Mouse (Mus musculus): ENCODE data around the gene Ube2h. TPM values are rescaled to one million over a fixed set of nuclear protein-coding genes. Genes with fewer than 3 reads are reported as not detected.

Ube2h gene
- polyA plus RNA-seq, 1 experiment, result 28.7 TPM

GRCm38 (mm10) chr6:30267486-30267885 lies 36.9 kb downstream of the Ube2h start:
- no peak for TF ChIP-seq GATA1 (IDR thresholded peaks at IDR 0.05; ENCODE audit: low read length)
- no peak for TF ChIP-seq TAL1 (IDR thresholded peaks at IDR 0.05; ENCODE audit: low read length)
- no peak overlapping the region for H3K4me3 ChIP-seq (replicated peaks)
- peaks cover 1% of the 10 kb centered on the region for H3K4me1 ChIP-seq (ENCODE audit: control insufficient read depth)
- no peaks in the 10 kb centered on the region for H3K27me3 ChIP-seq (ENCODE audit: control insufficient read depth)
- H3K9me3 ChIP-seq (ENCODE audit: control insufficient read depth, low read length), result no peaks in the 10 kb centered on the region
- H3K36me3 ChIP-seq (ENCODE audit: control insufficient read depth), result peaks cover 97% of the 10 kb centered on the region

- TF ChIP-seq GATA1 (IDR thresholded peaks at IDR 0.05; ENCODE audit: low read length) (no peak), TAL1 (IDR thresholded peaks at IDR 0.05; ENCODE audit: low read length) (no peak)
- no peaks in the 10 kb centered on the region for H3K27me3 ChIP-seq (ENCODE audit: control insufficient read depth)
- peaks cover 97% of the 10 kb centered on the region for H3K36me3 ChIP-seq (ENCODE audit: control insufficient read depth)
- no peaks in the 10 kb centered on the region for H3K9me3 ChIP-seq (ENCODE audit: control insufficient read depth, low read length)
- no peaks in the 10 kb centered on the region; the same call in 1 of the 2 replicates for H3K4me1 ChIP-seq (ENCODE audit: control insufficient read depth)
- H3K4me3 ChIP-seq (replicated peaks), result no peak overlapping the region
Observed at GRCm38 (mm10) chr6:30265402-30265801, 38.9 kb downstream of the Ube2h start.

- H3K4me1 ChIP-seq (ENCODE audit: control insufficient read depth), result no peaks in the 10 kb centered on the region; the same call in 1 of the 2 replicates
Observed at GRCm38 (mm10) chr6:30263053-30263452, 41.3 kb downstream of the Ube2h start.

GRCm38 (mm10) chr6:30259271-30259670 lies 45.1 kb downstream of the Ube2h start:
- Histone ChIP-seq H3K36me3 (ENCODE audit: control insufficient read depth) (peaks cover 90% of the 10 kb centered on the region), H3K27me3 (ENCODE audit: control insufficient read depth) (no peaks in the 10 kb centered on the region), H3K4me1 (ENCODE audit: control insufficient read depth) (no peaks in the 10 kb centered on the region; the same call in 1 of the 2 replicates), H3K9me3 (ENCODE audit: control insufficient read depth, low read length) (no peaks in the 10 kb centered on the region), H3K4me3 (replicated peaks) (no peak overlapping the region)
- TF ChIP-seq TAL1 (IDR thresholded peaks at IDR 0.05; ENCODE audit: low read length) (no peak), GATA1 (IDR thresholded peaks at IDR 0.05; ENCODE audit: low read length) (no peak)

More at GRCm38 (mm10) chr6:30263053-30263452, 41.3 kb downstream of the Ube2h start:
- Histone ChIP-seq H3K36me3 (ENCODE audit: control insufficient read depth) (peaks cover 97% of the 10 kb centered on the region), H3K27me3 (ENCODE audit: control insufficient read depth) (no peaks in the 10 kb centered on the region), H3K9me3 (ENCODE audit: control insufficient read depth, low read length) (no peaks in the 10 kb centered on the region), H3K4me3 (replicated peaks) (no peak overlapping the region)
- TF ChIP-seq TAL1 (IDR thresholded peaks at IDR 0.05; ENCODE audit: low read length) (no peak), GATA1 (IDR thresholded peaks at IDR 0.05; ENCODE audit: low read length) (no peak)

GRCm38 (mm10) chr6:30257962-30258361 lies 46.4 kb downstream of the Ube2h start:
- no peaks in the 10 kb centered on the region for H3K27me3 ChIP-seq (ENCODE audit: control insufficient read depth)
- TF ChIP-seq TAL1 (IDR thresholded peaks at IDR 0.05; ENCODE audit: low read length), result no peak
- no peak for TF ChIP-seq GATA1 (IDR thresholded peaks at IDR 0.05; ENCODE audit: low read length)
- H3K4me1 ChIP-seq (ENCODE audit: control insufficient read depth), result no peaks in the 10 kb centered on the region; the same call in 1 of the 2 replicates
- H3K9me3 ChIP-seq (ENCODE audit: control insufficient read depth, low read length), result no peaks in the 10 kb centered on the region
- no peak overlapping the region for H3K4me3 ChIP-seq (replicated peaks)
- H3K36me3 ChIP-seq (ENCODE audit: control insufficient read depth), result peaks cover 89% of the 10 kb centered on the region

GRCm38 (mm10) chr6:30255846-30256245 lies 48.5 kb downstream of the Ube2h start:
- Histone ChIP-seq H3K27me3 (ENCODE audit: control insufficient read depth) (no peaks in the 10 kb centered on the region), H3K36me3 (ENCODE audit: control insufficient read depth) (peaks cover 89% of the 10 kb centered on the region), H3K4me3 (replicated peaks) (no peak overlapping the region), H3K9me3 (ENCODE audit: control insufficient read depth, low read length) (no peaks in the 10 kb centered on the region), H3K4me1 (ENCODE audit: control insufficient read depth) (no peaks in the 10 kb centered on the region; the same call in 1 of the 2 replicates)
- TF ChIP-seq TAL1 (IDR thresholded peaks at IDR 0.05; ENCODE audit: low read length), result no peak
- TF ChIP-seq GATA1 (IDR thresholded peaks at IDR 0.05; ENCODE audit: low read length), result no peak

- Histone ChIP-seq H3K36me3 (ENCODE audit: control insufficient read depth) (peaks cover 82% of the 10 kb centered on the region), H3K4me3 (replicated peaks) (no peak overlapping the region), H3K27me3 (ENCODE audit: control insufficient read depth) (no peaks in the 10 kb centered on the region), H3K4me1 (ENCODE audit: control insufficient read depth) (no peaks in the 10 kb centered on the region; the same call in 1 of the 2 replicates), H3K9me3 (ENCODE audit: control insufficient read depth, low read length) (no peaks in the 10 kb centered on the region)
- TF ChIP-seq TAL1 (IDR thresholded peaks at IDR 0.05; ENCODE audit: low read length) (no peak), GATA1 (IDR thresholded peaks at IDR 0.05; ENCODE audit: low read length) (no peak)
Observed at GRCm38 (mm10) chr6:30252271-30253010, 51.9 kb downstream of the Ube2h start.

GRCm38 (mm10) chr6:30248708-30249107 lies 55.6 kb downstream of the Ube2h start:
- Histone ChIP-seq H3K36me3 (ENCODE audit: control insufficient read depth) (peaks cover 87% of the 10 kb centered on the region), H3K4me1 (ENCODE audit: control insufficient read depth) (peaks cover 15% of the 10 kb centered on the region)
- TF ChIP-seq GATA1 (IDR thresholded peaks at IDR 0.05; ENCODE audit: low read length) (no peak), TAL1 (IDR thresholded peaks at IDR 0.05; ENCODE audit: low read length) (no peak)

GRCm38 (mm10) chr6:30245940-30246339 lies 58.4 kb downstream of the Ube2h start:
- H3K36me3 ChIP-seq (ENCODE audit: control insufficient read depth), result peaks cover 83% of the 10 kb centered on the region
- no peak for TF ChIP-seq TAL1 (IDR thresholded peaks at IDR 0.05; ENCODE audit: low read length)
- TF ChIP-seq GATA1 (IDR thresholded peaks at IDR 0.05; ENCODE audit: low read length), result no peak

More at GRCm38 (mm10) chr6:30248708-30249107, 55.6 kb downstream of the Ube2h start:
- Histone ChIP-seq H3K4me3 (replicated peaks) (no peak overlapping the region), H3K9me3 (ENCODE audit: control insufficient read depth, low read length) (no peaks in the 10 kb centered on the region), H3K27me3 (ENCODE audit: control insufficient read depth) (no peaks in the 10 kb centered on the region)

More at GRCm38 (mm10) chr6:30245940-30246339, 58.4 kb downstream of the Ube2h start:
- Histone ChIP-seq H3K4me1 (ENCODE audit: control insufficient read depth) (peaks cover 16% of the 10 kb centered on the region), H3K4me3 (replicated peaks) (no peak overlapping the region), H3K9me3 (ENCODE audit: control insufficient read depth, low read length) (no peaks in the 10 kb centered on the region), H3K27me3 (ENCODE audit: control insufficient read depth) (no peaks in the 10 kb centered on the region)
